Mouse (Mus musculus) urinary bladder, postnatal 10 days (tissue): ENCODE results near the gene Clec9a.

Experiments
- DNase-seq: peaks from one replicate; pipeline ENCODE4 v3.0.0; 2022; ENCODE audit warnings: low spot score

Gene Clec9a

DNA sequence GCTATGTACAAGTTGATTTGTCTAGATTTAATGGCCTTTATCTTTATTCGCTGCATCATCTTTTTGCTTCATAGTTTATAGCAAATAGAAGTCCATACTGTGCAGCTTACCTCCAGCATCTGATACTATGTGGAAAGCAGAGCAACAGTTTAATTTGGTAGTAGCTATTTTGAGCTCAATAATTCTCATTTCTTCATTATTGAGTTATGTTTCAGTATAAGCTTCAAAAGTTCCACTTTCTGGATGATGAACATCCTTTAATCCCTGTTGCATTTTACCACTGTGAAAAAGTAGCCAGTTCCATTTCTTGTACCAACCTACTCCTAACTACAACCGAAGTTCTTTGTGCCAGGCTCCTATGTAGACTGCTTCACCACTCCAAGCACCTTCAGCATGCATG lies at the start of gene Clec9a:
Gene Clec9a, plus strand, starts transcription at position 301 of the 400 bp plus-strand sequence.
- DNase-seq = no peak

DNA sequence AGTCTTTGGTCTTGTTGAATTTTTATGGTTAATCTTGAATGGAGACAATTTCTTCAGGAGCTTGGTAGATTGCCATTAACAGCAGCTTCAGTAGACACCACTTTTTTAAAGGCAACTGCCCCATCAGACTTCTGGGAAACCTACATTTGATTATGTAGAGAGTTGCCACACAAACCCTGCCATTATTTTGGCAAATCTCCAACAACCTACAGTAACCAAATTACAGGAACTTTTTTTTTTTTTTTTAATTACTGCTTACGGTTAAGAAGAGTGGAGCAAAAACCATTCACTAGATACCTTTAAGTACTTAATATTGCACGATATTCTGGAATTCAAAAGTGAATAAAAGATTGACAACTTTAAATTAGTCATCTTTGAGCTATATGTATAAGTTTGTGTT lies 49.1 kb upstream of the Clec9a start:
- DNase-seq = no peak

DNA sequence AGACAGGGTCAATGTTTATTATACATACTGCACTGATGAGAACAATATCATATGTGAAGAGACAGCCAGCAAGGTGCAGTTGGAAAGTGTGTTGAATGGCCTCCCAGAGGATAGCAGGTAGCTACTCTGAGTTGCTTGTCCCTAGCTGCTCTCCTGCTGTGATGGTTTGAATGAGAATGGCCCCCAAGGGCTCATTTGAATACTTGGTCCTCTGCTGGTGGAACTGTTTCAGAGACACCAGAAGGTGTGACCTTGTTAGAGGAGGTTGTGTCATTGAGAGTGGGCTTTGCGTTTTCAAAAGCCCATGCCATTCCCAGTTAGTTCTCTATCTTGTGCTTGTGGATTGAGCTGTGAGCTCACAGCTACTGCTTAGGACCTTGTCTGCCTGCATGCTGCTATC lies 44.7 kb upstream of the Clec9a start:
- DNase-seq = no peak

DNA sequence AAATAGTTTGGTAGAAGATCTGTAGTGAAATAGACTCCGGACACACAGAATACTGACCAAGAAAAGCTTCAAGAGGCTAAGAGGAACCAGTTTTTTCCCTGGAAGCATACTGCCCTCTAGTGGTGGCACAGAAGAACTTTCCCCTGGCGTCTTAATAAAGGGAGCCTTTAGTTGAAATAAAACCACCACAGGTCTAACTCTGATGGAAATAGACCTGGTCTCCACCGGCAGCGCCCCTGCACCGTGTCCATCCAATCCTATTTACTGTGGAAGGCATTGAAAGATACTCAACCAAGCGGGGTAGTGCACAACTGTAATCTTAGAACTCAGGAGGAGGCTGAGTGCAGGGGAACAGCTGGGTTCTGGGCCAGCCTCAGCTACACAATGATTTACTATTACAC lies 42.7 kb upstream of the Clec9a start:
- no peak for DNase-seq

DNA sequence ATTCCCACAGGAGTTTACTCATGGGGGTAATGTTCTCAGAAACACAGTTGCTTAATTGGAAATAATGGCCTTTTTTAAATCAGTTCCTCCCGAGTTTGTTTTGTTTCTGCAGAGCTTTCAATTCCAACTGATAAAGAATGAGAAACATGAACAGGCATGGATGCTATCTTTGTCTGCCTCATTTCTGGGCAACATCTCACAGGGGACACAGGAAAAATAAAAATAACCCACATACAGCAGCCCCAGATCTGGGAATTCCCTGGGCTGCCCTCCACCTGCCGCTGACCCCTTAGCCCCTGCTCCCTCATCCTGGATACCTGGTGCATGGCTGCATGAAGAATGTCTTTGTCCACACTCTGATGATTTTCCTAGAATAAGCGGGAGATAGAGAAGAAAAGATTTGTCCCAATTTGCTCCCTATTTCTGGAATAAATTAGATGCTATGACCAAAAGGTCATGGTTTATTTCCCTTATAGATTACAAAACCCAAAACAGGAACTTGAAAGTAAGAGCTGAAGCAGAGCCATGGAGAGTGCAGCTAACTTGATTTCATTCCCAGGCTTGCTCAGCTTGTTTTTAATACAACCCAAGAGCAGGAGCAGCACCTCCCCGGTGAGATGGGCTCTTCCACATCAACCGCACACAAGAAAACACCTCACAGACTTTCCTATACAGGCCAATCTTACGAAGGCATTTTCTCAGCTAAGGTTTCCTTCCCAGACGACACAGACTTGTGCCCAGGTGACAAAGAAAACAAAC lies 39.1 kb upstream of the Clec9a start:
- DNase-seq = no peak

DNA sequence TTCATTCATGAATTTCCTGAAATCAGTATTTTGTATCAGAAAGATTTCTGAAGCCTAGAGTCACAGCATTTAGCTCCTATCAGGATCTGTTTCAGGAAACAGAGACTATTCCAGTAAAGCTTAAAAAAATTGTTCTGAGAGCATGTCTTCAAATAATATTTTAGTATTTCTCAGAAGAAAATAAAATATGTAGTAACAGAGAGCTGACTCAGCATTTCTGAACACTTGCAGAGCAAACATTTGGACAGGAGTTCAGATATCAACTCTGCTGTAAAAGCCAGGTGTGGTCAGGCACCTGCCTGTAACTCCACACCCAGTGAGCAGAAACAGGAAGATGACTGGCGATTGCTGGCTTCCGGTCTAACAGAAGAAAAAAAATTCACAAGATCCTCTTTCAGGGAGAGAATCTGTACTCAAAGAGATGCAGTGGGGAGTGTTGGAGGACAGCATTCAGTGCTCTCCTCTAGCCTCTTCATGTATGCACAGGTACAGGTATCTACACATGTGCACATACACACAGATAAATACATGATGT lies 33.7 kb upstream of the Clec9a start:
- DNase-seq = no peak

DNA sequence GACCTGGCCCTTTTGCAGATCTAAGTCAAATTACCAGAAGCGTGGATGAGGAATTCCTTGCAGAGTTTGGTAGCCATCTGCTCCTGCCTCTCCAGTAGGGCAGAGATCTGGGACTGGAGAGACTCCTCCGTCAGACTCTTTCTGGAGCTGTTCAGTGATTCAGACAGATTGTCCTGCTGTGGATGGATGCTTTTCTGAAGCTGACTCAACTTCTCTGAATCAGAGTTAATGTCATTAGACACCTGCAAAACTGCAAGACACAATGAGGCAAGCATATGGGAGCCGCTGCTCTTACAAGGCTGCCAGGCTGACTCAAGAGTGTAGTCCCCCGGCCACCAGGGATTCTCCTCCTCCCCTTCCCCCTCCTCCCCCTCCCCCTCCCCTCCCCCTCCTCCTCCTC lies 28.2 kb upstream of the Clec9a start:
- no peak for DNase-seq

DNA sequence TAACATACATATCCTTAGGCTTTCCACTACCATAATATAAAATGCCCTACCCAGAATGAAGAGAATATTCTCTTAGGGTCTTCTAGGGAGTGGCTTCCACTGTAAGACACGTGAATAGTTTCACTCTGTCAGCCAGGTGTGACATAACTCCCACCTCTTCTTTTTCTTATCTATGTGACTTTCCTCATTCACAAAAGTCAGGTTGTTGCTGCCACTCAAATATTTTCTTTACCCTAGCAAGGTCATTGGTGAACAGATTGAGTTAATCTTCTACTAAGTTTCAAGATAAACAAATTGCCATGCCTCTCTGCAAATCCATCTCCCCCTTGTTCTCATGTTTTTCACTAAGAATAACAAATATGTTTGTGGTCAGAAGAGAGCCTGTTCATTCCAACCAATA lies 26.9 kb upstream of the Clec9a start:
- no peak for DNase-seq

DNA sequence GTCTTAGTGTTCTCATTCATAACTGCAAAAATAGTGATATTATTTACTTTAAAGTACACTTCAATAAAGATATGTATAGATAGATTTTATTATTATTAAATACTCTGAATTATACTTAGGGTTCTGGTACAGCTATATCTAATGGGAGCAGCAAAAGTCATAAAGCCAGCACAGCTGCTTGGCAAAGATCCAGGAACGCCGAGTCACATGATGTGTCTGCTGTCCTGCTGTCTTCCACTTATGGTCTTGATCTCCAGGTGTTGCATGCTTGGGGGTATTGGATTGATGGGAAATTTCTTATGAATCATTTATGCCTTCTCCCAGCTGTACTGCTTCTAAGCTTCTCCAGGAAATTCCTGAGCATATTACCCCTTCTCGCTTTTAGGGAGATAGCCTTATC lies 25.2 kb upstream of the Clec9a start:
- DNase-seq = no peak

DNA sequence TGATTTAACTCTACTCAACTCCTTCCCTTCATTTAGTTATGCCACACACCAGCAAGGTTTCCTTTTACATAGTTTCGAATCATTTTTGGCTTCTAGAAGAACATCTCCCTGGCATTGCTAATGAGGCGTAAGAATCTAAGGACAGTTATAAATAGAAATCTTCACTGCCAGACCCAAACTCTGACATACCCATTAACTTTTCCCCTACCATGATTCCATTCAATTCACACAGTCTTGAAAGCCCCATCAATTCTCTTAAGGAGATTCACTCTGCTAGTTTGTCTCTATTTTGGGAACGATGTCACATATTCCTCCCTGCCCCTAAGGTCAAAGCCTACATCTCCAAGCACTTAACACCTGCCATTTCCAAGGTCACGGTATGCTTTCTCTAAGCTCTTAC lies 23.7 kb upstream of the Clec9a start:
- no peak for DNase-seq

DNA sequence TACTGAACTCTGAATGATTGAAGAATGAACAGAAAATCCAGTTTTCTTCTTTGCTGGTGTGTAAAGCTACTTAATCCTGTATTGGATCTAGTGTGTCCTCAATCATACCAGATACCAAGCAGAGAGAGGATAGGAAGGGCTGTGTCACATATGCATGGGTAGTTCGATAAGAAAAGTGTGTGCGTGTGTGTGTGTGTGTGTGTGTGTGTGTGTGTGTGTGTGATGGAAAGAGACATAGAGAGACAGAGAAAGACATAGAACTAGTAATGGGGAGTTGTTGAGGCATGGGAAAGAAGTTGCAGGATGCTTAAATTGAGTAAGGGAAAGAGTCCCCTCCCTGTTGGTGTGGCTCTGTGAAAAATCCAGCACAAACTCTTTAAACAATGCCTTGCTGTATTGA lies 22.9 kb upstream of the Clec9a start, which contains the start of gene Clec12b:
Gene Clec12b, minus strand, starts transcription at position 101 of the 400 bp plus-strand sequence.
- no peak for DNase-seq

DNA sequence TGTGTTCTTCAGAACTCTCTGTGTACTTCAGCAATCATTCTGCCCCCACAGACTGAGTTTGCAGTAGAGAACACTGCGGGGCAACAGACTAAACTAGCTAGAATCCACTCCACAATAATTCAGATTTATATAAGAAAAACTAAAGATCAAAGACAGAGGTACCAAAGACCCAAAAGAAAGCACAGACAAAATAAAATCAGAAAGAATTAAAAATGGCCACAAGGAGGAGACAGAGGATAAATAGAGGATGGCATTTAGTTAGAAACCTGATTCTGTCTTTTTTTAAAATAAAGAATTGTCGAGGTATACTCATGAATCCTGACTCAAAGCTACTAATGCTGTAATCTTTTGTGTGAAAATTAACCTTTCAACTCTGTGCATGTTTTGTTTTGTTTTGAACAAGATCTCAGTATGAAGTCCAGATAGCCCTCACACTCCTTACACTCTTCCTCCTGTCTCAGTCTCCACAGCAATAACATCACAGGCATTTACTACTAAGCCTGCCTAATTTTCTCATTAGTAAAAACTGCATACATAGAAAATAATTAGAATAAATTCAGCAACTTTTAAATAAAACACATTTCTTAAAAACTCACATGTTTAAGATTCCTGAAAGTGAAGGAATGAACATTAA lies 15.5 kb upstream of the Clec9a start:
- DNase-seq = no peak

DNA sequence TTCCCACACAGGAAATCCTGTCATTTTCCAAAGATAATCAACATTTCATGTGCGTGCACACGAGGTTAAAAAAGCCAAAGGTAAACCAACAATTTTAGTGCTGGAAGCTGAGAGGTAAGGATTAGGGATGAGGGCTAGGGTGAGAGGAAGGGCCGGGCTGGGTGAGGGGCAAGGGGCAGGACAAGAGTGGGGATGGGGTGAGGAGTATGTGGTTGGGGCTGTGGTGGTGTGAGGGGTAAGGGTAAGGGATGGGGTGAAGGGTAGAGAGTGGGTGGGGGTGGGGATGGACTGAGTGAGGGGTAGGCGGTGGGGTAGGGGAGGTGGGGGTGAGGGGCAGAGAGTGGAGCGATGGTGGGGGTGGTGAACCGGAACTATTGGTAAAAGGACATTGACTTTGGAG lies 14.9 kb upstream of the Clec9a start:
- no peak for DNase-seq

DNA sequence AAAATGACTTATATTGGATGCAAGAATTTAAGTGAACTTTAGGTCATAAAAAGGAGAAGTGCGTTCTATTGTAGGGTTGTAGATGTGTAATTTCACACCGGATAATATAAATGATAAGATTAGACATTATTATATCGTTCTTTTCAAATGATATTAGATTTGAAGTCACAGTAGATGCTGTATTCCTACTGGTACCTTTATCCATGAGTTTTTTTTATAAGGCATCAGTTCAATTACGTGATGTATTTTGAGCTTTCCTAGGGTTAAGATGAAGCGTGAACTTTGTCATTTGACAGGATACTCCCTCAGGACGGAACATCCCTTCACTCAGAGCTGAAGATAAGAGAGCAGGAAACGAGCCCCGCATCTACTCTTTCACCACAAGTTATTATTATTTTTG lies 11.7 kb upstream of the Clec9a start, which contains the start of gene Clec1b:
Gene Clec1b, plus strand, starts transcription at position 301 of the 400 bp plus-strand sequence.
- DNase-seq = no peak

DNA sequence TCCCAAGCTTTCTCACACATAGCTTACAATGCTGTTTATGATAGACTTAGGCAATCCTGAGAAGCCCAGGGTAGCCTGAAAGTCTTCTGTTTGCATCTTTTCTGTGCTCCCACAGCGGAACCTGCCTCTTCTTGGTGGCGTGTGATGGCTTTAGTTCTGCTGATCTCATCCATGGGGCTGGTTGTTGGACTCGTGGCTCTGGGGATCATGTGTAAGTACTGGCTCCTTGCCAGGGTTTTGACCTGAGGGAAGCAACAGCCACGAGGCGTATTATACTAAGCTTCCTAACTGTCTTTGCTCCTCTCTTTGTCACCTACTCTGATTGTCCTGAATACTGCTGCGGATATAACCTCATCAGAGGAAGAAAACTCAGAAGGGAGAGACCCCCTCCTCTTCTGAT lies 8.7 kb upstream of the Clec9a start:
- DNase-seq = no peak

DNA sequence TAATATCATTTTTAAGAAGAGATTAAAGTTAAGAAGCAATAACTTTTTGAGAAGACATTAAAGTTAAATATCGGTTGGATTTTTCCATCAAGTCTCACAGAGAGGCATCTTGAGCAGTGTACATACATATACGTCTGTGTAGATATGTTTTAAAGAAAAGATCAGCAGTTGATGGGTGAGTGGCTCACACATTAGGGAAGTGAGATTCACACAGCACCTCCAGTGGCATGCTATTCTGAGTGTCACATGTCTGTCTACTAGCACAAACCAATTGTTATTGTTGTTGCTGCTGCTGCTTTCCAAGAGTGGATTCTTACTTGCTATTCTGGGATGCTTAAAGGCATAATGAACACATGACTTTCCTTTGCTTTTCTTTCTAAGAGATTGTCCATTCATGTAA lies 6.3 kb upstream of the Clec9a start:
- no peak for DNase-seq

DNA sequence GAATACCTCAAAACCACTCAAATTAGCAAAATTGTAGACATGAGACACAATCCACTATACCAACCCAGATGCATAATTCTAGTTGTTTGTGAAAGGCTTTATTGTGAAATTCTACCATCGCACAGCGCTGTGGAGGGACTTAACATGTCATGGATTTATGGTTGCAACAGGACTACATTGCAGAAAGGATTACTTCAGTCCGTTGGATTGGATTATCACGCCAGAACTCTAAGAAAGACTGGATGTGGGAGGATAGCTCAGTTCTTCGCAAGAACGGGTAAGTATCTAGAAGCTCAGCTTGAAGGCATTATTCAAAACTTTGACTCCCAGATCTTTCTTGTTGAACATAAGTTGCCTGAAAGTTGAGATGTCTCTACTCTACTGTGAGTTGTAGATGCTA lies 5.3 kb upstream of the Clec9a start:
- no peak for DNase-seq

DNA sequence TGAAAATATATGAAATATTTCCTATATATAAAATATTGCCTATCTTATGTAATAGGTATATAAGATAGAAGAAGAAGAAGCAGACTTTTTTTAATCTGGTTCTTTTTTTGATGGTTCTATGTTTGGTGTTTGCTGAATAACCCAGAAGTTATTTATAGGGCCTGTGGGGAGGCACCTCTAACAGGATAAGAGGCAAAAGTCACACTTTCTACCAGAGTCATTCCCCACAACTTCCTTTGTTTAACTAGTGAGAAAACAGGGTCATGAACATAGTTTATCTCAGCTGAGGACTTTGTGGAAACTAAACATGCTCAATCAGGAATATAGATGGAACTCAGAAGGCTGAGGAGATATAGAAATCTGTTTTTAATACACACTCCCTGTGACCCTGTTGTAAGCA lies 2.7 kb upstream of the Clec9a start:
- DNase-seq = no peak

DNA sequence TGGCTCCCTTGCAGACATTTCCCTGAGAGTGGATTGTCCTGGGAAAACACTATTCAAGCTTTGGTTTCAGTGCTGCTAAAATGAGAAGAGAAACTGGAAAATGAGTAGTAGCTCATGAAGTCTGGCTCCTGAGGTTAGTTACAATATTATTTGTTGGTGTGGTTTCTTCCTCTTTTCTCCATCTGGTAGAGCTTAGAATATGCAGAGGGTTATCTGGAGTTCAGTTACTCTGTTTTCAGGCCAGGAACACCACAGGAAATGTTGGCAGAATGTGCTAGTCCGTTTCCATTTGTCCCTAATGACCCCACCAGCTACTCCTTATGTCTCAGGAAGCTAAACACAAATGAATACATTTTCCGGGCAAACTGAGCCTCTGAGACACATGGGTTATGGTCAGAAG lies 1.3 kb upstream of the Clec9a start:
- DNase-seq = no peak

DNA sequence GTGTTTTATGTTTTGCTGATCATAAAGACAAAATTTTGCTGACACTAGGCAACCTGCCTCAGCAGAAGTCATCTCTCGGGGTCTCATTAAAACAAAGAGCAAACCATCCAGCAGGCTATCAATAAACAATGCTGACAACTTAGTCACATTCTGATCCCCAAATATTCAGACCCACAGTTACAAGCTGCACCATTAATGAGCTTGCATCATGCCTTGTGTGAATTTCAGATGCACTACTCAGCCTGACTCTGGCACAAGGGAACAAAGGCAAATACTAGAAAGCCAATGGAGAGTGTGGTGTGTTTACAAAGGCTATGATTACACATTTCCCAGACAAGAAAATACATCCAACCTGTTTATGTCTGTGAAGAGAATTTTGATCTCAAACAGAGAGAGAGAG lies 5.5 kb downstream of the Clec9a start:
- no peak for DNase-seq

DNA sequence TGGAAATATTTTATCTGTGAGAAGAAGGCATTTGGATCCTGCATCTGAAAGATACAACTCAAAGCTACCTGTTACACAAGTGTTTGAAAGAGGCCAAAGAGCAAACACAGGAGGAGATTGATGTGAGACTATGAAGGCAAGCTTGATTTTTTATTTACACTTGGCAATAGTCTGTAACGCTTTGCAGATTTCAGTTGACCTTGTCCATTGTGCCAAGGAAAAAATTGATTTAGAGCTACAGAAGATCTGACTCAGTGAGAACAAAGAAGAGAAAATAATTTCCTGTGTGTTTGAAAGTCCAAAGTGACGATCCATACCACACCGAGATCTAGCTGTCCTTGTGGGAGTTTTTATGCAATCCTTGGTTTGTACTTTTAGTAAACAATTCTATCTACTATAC lies 13.6 kb downstream of the Clec9a start:
- no peak for DNase-seq

DNA sequence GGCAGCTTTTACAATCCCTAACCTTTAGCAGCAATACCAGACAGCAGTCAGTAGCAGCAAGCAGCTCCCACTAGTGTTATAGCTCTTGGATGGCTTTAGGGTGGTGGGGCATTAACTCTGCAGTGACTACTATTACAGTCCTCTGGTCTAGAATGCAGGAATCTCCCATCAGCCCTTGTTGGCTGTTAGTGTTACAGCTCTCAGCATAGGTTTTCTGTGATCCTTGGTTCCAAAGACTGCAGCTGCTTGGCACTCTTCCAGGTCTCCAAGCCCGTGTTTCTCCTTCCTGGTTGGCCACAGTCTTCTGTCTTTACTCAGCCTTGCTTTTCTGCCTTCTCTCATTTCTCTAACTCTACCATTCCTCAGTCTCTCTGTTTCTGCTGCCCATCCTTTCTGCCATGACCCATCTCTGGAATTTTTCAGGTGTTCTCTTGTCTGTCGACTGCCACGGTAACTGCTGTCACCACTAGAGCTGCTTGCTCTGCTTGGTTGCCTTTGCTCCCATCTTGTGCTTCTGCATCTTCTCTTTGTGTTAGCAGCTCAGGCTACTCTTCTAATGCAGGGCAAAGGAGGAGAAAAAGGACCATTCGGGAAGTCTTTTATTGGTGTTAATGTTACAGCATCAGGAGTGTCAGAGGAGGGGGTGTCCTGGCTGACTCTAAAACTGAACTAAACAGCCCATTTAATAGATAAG lies 14.5 kb downstream of the Clec9a start:
- DNase-seq = no peak

DNA sequence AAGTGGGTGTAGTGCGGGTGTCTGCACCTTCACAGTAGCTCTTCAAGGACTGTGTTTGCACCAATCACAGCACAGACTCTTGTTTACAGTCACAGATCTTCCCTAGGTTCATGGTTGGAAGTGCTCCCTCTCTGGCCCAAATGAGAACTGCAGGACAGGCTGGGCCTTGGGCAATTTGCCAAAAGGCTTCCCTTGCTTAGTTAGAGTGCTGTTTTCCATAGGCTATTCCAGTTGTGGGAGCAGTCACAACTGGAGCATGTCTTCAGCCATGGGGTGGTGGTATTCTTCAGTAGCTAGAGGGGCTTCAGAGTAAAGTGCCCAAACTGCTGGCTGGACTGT lies 15.0 kb downstream of the Clec9a start:
- peak; percentile 13 for DNase-seq
